Mouse (Mus musculus) MEL (cell line): ENCODE measurements around the gene Fto.

Source experiments
- CTCF ChIP-seq, 3 experiments: IDR thresholded peaks in 2 of 3; conservative IDR thresholded peaks in 1 of 3; 2 replicates each; pipeline ENCODE4 v1.5.1; 2011 to 2012; ENCODE audit warnings: low read length in 3 of 3, low read depth in 2 of 3, mild to moderate bottlenecking in 2 of 3, improper control_type of control experiment in 1 of 3, inconsistent platforms in 1 of 3, mixed read lengths in 1 of 3, moderate library complexity in 1 of 3; ENCODE audit not compliant: control insufficient read depth in 1 of 3, insufficient read depth in 1 of 3, poor library complexity in 1 of 3, severe bottlenecking in 1 of 3
- E2F4 ChIP-seq: IDR thresholded peaks from 2 replicates; pipeline ENCODE4 v1.6.1; 2011; ENCODE audit warnings: low read depth, low read length, improper control_type of control experiment, borderline replicate concordance
- ELF1 ChIP-seq: IDR thresholded peaks from 2 replicates; pipeline ENCODE4 v1.6.1; 2014; ENCODE audit warnings: low read depth, mild to moderate bottlenecking, inconsistent platforms, low read length, improper control_type of control experiment, moderate library complexity
- MYC ChIP-seq: IDR thresholded peaks from 2 replicates; pipeline ENCODE4 v1.6.1; 2011; ENCODE audit warnings: low read depth, mild to moderate bottlenecking, low read length, improper control_type of control experiment, moderate library complexity
- POLR2A ChIP-seq, 2 experiments: IDR thresholded peaks; 2 replicates each; pipeline ENCODE4 v1.6.1; 2011 to 2012; ENCODE audit warnings: low read length in 2 of 2, mild to moderate bottlenecking in 2 of 2, control low read depth in 1 of 2, improper control_type of control experiment in 1 of 2, low read depth in 1 of 2, moderate library complexity in 1 of 2; ENCODE audit not compliant: control insufficient read depth in 1 of 2, insufficient read depth in 1 of 2, poor library complexity in 1 of 2

- TF ChIP-seq CTCF (IDR thresholded peaks at IDR 0.05 in 2 of 3, conservative IDR thresholded peaks at IDR 0.05 in 1 of 3; ENCODE audit: control insufficient read depth in 1 of 3, insufficient read depth in 1 of 3, low read depth in 2 of 3, low read length in 3 of 3, poor library complexity in 1 of 3, severe bottlenecking in 1 of 3) (no peak), POLR2A (IDR thresholded peaks at IDR 0.05; ENCODE audit: control insufficient read depth in 1 of 2, insufficient read depth in 1 of 2, low read depth in 1 of 2, low read length in 2 of 2, poor library complexity in 1 of 2) (no peak), ELF1 (no peak), E2F4 (no peak), MYC (no peak)
Measured at GRCm38 (mm10) chr8:91509206-91509899, 196.0 kb downstream of the Fto start.
